Mouse (Mus musculus): ENCODE results near the gene Efcab6. TPM values are rescaled to one million over a fixed set of nuclear protein-coding genes. Genes with fewer than 3 reads are reported as not detected.
A peak's percentile ranks its signal among the peaks of the same experiment; 100 is the strongest.

Gene Efcab6
- polyA plus RNA-seq, 1 experiment from 2014 or later = 0.26 TPM

- no peaks in the 10 kb centered on the region for H3K36me3 ChIP-seq
- 55% methylated on average over 16 of the region's 16 CpGs for WGBS
- H3K4me3 ChIP-seq = no peak overlapping the region
- no peaks in the 10 kb centered on the region for H3K9me3 ChIP-seq (replicated peaks)
- H3K4me1 ChIP-seq = peaks cover 8% of the 10 kb centered on the region; the same call in 1 of the 2 replicates
- no peak for DNase-seq (ENCODE audit: low spot score)
- H3K27ac ChIP-seq (replicated peaks) = no peak overlapping the region
- no peaks in the 10 kb centered on the region for H3K27me3 ChIP-seq (ENCODE audit: low read depth, poor library complexity, severe bottlenecking)
These were observed 115.3 kb downstream of the Efcab6 start for GRCm38 (mm10) chr15:83949729-83950491.

GRCm38 (mm10) chr15:83939703-83940102, 125.5 kb downstream of the Efcab6 start:
- no peak overlapping the region for H3K27ac ChIP-seq (replicated peaks)

GRCm38 (mm10) chr15:83938466-83938865, 126.7 kb downstream of the Efcab6 start:
- H3K27ac ChIP-seq (replicated peaks) = no peak overlapping the region
- DNase-seq (ENCODE audit: low spot score) = no peak
- no peak overlapping the region for H3K4me3 ChIP-seq
- no peaks in the 10 kb centered on the region for H3K9me3 ChIP-seq (replicated peaks)
- 0 out of 2 replicates have a peak, but pooled peaks cover 4% of the 10 kb centered on the region for H3K4me1 ChIP-seq
- no peaks in the 10 kb centered on the region for H3K36me3 ChIP-seq
- no peaks in the 10 kb centered on the region for H3K27me3 ChIP-seq (ENCODE audit: low read depth, poor library complexity, severe bottlenecking)
- 78% methylated on average over 2 of the region's 2 CpGs for WGBS

More at GRCm38 (mm10) chr15:83939703-83940102, 125.5 kb downstream of the Efcab6 start:
- no peak overlapping the region for H3K4me3 ChIP-seq
- DNase-seq (ENCODE audit: low spot score) = no peak
- H3K36me3 ChIP-seq = no peaks in the 10 kb centered on the region
- peaks cover 8% of the 10 kb centered on the region for H3K4me1 ChIP-seq
- WGBS = 61% methylated on average over 5 of the region's 5 CpGs
- no peaks in the 10 kb centered on the region for H3K27me3 ChIP-seq (ENCODE audit: low read depth, poor library complexity, severe bottlenecking)
- no peaks in the 10 kb centered on the region for H3K9me3 ChIP-seq (replicated peaks)

- DNase-seq (ENCODE audit: low spot score) = no peak
- no peaks in the 10 kb centered on the region for H3K9me3 ChIP-seq (replicated peaks)
- WGBS = 91% methylated on average over 4 of the region's 4 CpGs
- no peak overlapping the region for H3K4me3 ChIP-seq
- 0 out of 2 replicates have a peak, but pooled peaks cover 4% of the 10 kb centered on the region for H3K4me1 ChIP-seq
- H3K36me3 ChIP-seq = no peaks in the 10 kb centered on the region
- no peaks in the 10 kb centered on the region for H3K27me3 ChIP-seq (ENCODE audit: low read depth, poor library complexity, severe bottlenecking)
- no peak overlapping the region for H3K27ac ChIP-seq (replicated peaks)
These were observed 128.7 kb downstream of the Efcab6 start for GRCm38 (mm10) chr15:83936506-83936905.

- WGBS = 85% methylated on average over 2 of the region's 2 CpGs
- Histone ChIP-seq H3K27me3 (ENCODE audit: low read depth, poor library complexity, severe bottlenecking) (no peaks in the 10 kb centered on the region), H3K36me3 (no peaks in the 10 kb centered on the region), H3K27ac (replicated peaks) (no peak overlapping the region), H3K4me3 (no peak overlapping the region), H3K9me3 (replicated peaks) (no peaks in the 10 kb centered on the region), H3K4me1 (0 out of 2 replicates have a peak, but pooled peaks cover 4% of the 10 kb centered on the region)
- DNase-seq (ENCODE audit: low spot score) = no peak
These were observed 130.4 kb downstream of the Efcab6 start for GRCm38 (mm10) chr15:83934816-83935215.

GRCm38 (mm10) chr15:83925338-83925737, 139.8 kb downstream of the Efcab6 start:
- Histone ChIP-seq H3K4me1 (no peaks in the 10 kb centered on the region), H3K27me3 (ENCODE audit: low read depth, poor library complexity, severe bottlenecking) (no peaks in the 10 kb centered on the region), H3K27ac (replicated peaks) (no peak overlapping the region), H3K4me3 (no peak overlapping the region), H3K36me3 (no peaks in the 10 kb centered on the region), H3K9me3 (replicated peaks) (no peaks in the 10 kb centered on the region)
- 68% methylated on average over 3 of the region's 3 CpGs for WGBS
- no peak for DNase-seq (ENCODE audit: low spot score)

- Histone ChIP-seq H3K27me3 (ENCODE audit: low read depth, poor library complexity, severe bottlenecking) (no peaks in the 10 kb centered on the region), H3K4me1 (no peaks in the 10 kb centered on the region), H3K36me3 (no peaks in the 10 kb centered on the region), H3K9me3 (replicated peaks) (no peaks in the 10 kb centered on the region), H3K4me3 (no peak overlapping the region), H3K27ac (replicated peaks) (no peak overlapping the region)
- 24% methylated on average over 4 of the region's 4 CpGs for WGBS
- DNase-seq (ENCODE audit: low spot score) = no peak
These were observed 140.5 kb downstream of the Efcab6 start for GRCm38 (mm10) chr15:83924656-83925055.

GRCm38 (mm10) chr15:83915376-83915775, 149.8 kb downstream of the Efcab6 start:
- Histone ChIP-seq H3K36me3 (no peaks in the 10 kb centered on the region), H3K27me3 (ENCODE audit: low read depth, poor library complexity, severe bottlenecking) (no peaks in the 10 kb centered on the region), H3K27ac (replicated peaks) (no peak overlapping the region), H3K4me1 (no peaks in the 10 kb centered on the region), H3K9me3 (replicated peaks) (no peaks in the 10 kb centered on the region), H3K4me3 (no peak overlapping the region)
- no peak for DNase-seq (ENCODE audit: low spot score)
- 88% methylated on average over 10 of the region's 10 CpGs for WGBS

- H3K4me1 ChIP-seq = no peaks in the 10 kb centered on the region
- H3K27me3 ChIP-seq (ENCODE audit: low read depth, poor library complexity, severe bottlenecking) = no peaks in the 10 kb centered on the region
- 92% methylated on average over 14 of the region's 14 CpGs for WGBS
- no peaks in the 10 kb centered on the region for H3K36me3 ChIP-seq
- no peak overlapping the region for H3K27ac ChIP-seq (replicated peaks)
- no peak for DNase-seq (ENCODE audit: low spot score)
- no peak overlapping the region for H3K4me3 ChIP-seq
- H3K9me3 ChIP-seq (replicated peaks) = no peaks in the 10 kb centered on the region
These were observed 152.0 kb downstream of the Efcab6 start for GRCm38 (mm10) chr15:83913028-83913714.

GRCm38 (mm10) chr15:83906472-83906871, 158.7 kb downstream of the Efcab6 start:
- Histone ChIP-seq H3K36me3 (no peaks in the 10 kb centered on the region), H3K27ac (replicated peaks) (no peak overlapping the region), H3K27me3 (ENCODE audit: low read depth, poor library complexity, severe bottlenecking) (no peaks in the 10 kb centered on the region), H3K9me3 (replicated peaks) (no peaks in the 10 kb centered on the region), H3K4me3 (no peak overlapping the region), H3K4me1 (peaks cover 8% of the 10 kb centered on the region; the same call in 1 of the 2 replicates)
- DNase-seq (ENCODE audit: low spot score) = no peak
- 92% methylated on average over 13 of the region's 13 CpGs for WGBS

- no peaks in the 10 kb centered on the region for H3K36me3 ChIP-seq
- peaks cover 17% of the 10 kb centered on the region for H3K27me3 ChIP-seq (ENCODE audit: low read depth, poor library complexity, severe bottlenecking)
- H3K9me3 ChIP-seq (replicated peaks) = no peaks in the 10 kb centered on the region
- no peak overlapping the region; the same call in 1 of the 2 replicates for H3K27ac ChIP-seq (replicated peaks)
- H3K4me1 ChIP-seq = peaks cover 24% of the 10 kb centered on the region
- DNase-seq (ENCODE audit: low spot score) = no peak
- no peak overlapping the region for H3K4me3 ChIP-seq
- 56% methylated on average over 9 of the region's 9 CpGs for WGBS
These were observed 167.9 kb downstream of the Efcab6 start for GRCm38 (mm10) chr15:83897286-83897685.

- Histone ChIP-seq H3K36me3 (no peaks in the 10 kb centered on the region), H3K27ac (replicated peaks) (0 out of 2 replicates have a peak overlapping the region, but pooled peaks have one; percentile 1), H3K27me3 (ENCODE audit: low read depth, poor library complexity, severe bottlenecking) (peaks cover 17% of the 10 kb centered on the region), H3K9me3 (replicated peaks) (no peaks in the 10 kb centered on the region), H3K4me1 (peaks cover 24% of the 10 kb centered on the region), H3K4me3 (no peak overlapping the region)
- WGBS = 29% methylated on average over 9 of the region's 9 CpGs
- no peak for DNase-seq (ENCODE audit: low spot score)
These were observed 169.2 kb downstream of the Efcab6 start for GRCm38 (mm10) chr15:83896011-83896410.

GRCm38 (mm10) chr15:83894261-83894660, 170.9 kb downstream of the Efcab6 start:
- Histone ChIP-seq H3K27me3 (ENCODE audit: low read depth, poor library complexity, severe bottlenecking) (peaks cover 17% of the 10 kb centered on the region), H3K27ac (replicated peaks) (no peak overlapping the region), H3K4me1 (peaks cover 23% of the 10 kb centered on the region), H3K36me3 (no peaks in the 10 kb centered on the region), H3K9me3 (replicated peaks) (no peaks in the 10 kb centered on the region), H3K4me3 (no peak overlapping the region)
- no peak for DNase-seq (ENCODE audit: low spot score)
- WGBS = 87% methylated on average over 7 of the region's 7 CpGs

Data from midbrain, embryonic 10.5 days (tissue).